Mouse (Mus musculus) embryonic fibroblast, embryonic 13.5 days (primary cell): ENCODE results near the gene Ostn.

Experiments used
- CTCF ChIP-seq: IDR thresholded peaks from 2 replicates; pipeline ENCODE4 v1.5.1; 2011; ENCODE audit warnings: mild to moderate bottlenecking, control low read depth, low read length, moderate library complexity, borderline replicate concordance; ENCODE audit not compliant: insufficient read depth
- POLR2A ChIP-seq: IDR thresholded peaks from 2 replicates; pipeline ENCODE4 v1.6.1; 2011; ENCODE audit warnings: low read depth, mild to moderate bottlenecking, control low read depth, low read length, moderate library complexity

DNA sequence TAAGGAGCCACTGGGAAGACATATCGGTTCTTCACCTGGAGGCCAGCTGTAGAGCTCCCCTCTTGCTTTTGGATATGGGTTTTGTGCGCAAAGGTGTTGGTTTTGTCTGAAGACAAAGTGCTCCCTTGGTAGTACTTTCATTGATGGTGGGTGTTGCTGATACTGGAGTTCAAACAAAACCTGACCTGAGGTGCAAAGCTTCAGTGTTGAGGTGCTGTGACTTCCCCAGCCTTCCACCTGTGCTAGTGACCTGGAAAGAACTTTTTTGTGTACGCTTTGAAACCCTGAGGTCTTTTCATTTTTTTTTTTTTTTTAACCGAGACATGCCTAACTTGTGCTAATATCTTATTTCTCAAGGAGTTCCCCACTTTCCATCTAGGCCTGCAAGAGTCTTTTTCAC lies 83.0 kb downstream of the Ostn start:
- no peak for TF ChIP-seq POLR2A
- TF ChIP-seq CTCF = no peak
